Mouse (Mus musculus): ENCODE data around the gene Lnx2.

GRCm38 (mm10) chr5:147052309-147052558 lies 24.2 kb downstream of the Lnx2 start:
- TF ChIP-seq CTCF (IDR thresholded peaks at IDR 0.05; ENCODE audit: insufficient read depth, low read length) (no peak), POLR2A (IDR thresholded peaks at IDR 0.05; ENCODE audit: borderline replicate concordance, extremely low read depth, low read depth, low read length) (no peak)
